Mouse (Mus musculus) cortical plate, adult 2 months (tissue): ENCODE data around the gene Arfip1.

Experiments used
- CTCF ChIP-seq: fragments of 200-500 bp; IDR thresholded peaks from 2 replicates; pipeline ENCODE4 v1.5.1; 2011; ENCODE audit warnings: mild to moderate bottlenecking, control low read depth, low read length; ENCODE audit not compliant: insufficient read depth; ENCODE audit errors: extremely low read depth
- POLR2A ChIP-seq: fragments of 200-500 bp; IDR thresholded peaks from 2 replicates; pipeline ENCODE4 v1.6.1; 2011; ENCODE audit warnings: mild to moderate bottlenecking, low read length, control low read depth; ENCODE audit not compliant: insufficient read depth; ENCODE audit errors: extremely low read depth

DNA sequence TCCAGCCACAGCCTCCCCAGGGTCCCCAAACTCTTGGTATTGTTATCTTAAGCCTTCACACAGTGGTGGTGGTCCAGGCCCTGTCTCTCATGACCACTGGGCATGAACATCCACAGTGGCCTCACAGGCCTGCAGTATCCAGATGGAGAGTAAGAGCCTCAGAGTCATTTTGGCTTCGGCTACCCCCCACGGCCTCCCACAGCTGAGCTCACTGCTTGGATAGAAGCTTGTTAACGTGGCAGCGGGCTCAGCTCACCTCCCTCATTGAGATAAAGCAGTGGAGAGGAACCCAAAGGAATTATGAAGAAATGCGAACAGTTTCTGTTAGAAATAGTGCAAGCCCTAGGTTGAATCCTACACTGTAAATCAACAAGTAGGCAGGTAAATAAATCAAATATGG, 134.6 kb downstream of the Arfip1 start:
- TF ChIP-seq CTCF (no peak), POLR2A (no peak)
